Comparison of ENCODE assay signal across 19 mouse cellular contexts in the genomic region with DNA sequence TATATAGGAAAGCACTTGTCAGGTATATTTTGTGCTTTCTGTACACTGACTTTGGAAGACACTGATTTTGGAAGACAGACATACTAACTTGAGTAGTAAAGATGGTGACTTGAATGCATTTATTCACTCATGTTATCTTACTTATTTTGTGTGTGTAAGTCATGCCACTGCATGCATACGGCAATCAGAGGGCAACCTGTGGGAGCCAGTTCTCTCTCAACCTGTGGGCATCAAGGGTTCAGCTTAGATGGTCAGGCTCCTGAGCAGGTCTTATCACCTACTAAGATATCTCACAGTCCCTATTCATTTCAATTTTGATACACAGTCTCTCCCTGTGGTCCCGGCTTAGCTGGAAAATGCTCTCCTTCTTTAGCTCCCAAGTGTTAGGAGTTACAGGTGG. TPM values are rescaled to one million over a fixed set of nuclear protein-coding genes. Genes with fewer than 3 reads are reported as not detected.
DNase-seq lines count a peak whose midpoint lies in the region.
"Had no signal": no experiment of that assay in that cellular context is flagged by ENCODE, and none has a peak within 500 bp of the region (broad histone marks: within the 10 kb centered on the region; RNA-seq: fewer than 3 reads in every experiment).

No protein-coding gene starts in this region.

- no peaks in the 10 kb centered on the region for H3K27me3 ChIP-seq in heart, embryonic 10.5 days (ENCODE audit: insufficient read depth, poor library complexity, severe bottlenecking)
- H3K27me3 ChIP-seq: CH12.LX, Patski had no signal

- no peak overlapping the region for H3K4me3 ChIP-seq in heart, embryonic 10.5 days

- peaks cover 44% of the 10 kb centered on the region for H3K4me1 ChIP-seq in heart, embryonic 10.5 days

- H3K27ac ChIP-seq in heart, embryonic 10.5 days, result no peak overlapping the region

- WGBS in heart, embryonic 10.5 days, result 81% methylated on average over 2 of the region's 2 CpGs

- DNase-seq in heart, adult 11 months, result peak; percentile 66
- DNase-seq in heart, postnatal 14 days, result no peak
- peak; percentile 63 for DNase-seq in heart, embryonic 10.5 days (ENCODE audit: low spot score)
- no peak for DNase-seq in heart, postnatal 25 days (ENCODE audit: low spot score)
- DNase-seq: adrenal gland, adult 2 months; adrenal gland, adult 8-10 months; adrenal gland, postnatal 10 days; adrenal gland, postnatal 14 days; adrenal gland, postnatal 25 days; adrenal gland, postnatal 36 days; B cell, adult 2 months; cerebellum, adult 11 months; cerebellum, adult 11-12 months; cerebellum, adult 18-20 months had no signal

- no peaks in the 10 kb centered on the region for H3K9me3 ChIP-seq in heart, embryonic 10.5 days

- H3K36me3 ChIP-seq in heart, embryonic 10.5 days, result no peaks in the 10 kb centered on the region
- H3K36me3 ChIP-seq: G1E had no signal

- intact Hi-C loops in heart, postnatal 14 days (cut with DNase I), result no loop called here
- intact Hi-C loops in heart, postnatal 25 days (cut with DNase I), result no loop called here

RNA-seq across cellular contexts. Expression of gene Grip1, which starts 5.4 kb away (rescaled TPM):
- under 1 TPM; 0.61 to 0.86 TPM for total RNA-seq in heart, postnatal 14 days (2021)
- 2.7 and 4.4 TPM in 2 replicates for polyA plus RNA-seq in heart, embryonic 10.5 days (2016; fragmentation: Nextera tagmentation; extraction: Ambion mirVana)
- total RNA-seq in heart, postnatal 25 days (2021), result under 1 TPM; 0.61 to 0.62 TPM
- total RNA-seq: MEL had no signal
- polyA plus RNA-seq: CD4-positive, CD25-positive, alpha-beta regulatory T cell, adult 4 months; G1E had no signal

Comparison
In these comparisons a context has a peak if more than half of its experiments do, and no peak if none do; other contexts are left out.
1. DNase-seq: peak in heart, adult 11 months (single experiment) and heart, embryonic 10.5 days (single experiment); none in heart, postnatal 14 days (0 of 2) and heart, postnatal 25 days (single experiment).